Mouse (Mus musculus): ENCODE measurements around the gene Mynn.
"Not testable (repeated sequence)": the region's sequence is repeated elsewhere in the genome, so short reads cannot be mapped to it uniquely, and the experiment has no call there.

The Mynn gene

DNA sequence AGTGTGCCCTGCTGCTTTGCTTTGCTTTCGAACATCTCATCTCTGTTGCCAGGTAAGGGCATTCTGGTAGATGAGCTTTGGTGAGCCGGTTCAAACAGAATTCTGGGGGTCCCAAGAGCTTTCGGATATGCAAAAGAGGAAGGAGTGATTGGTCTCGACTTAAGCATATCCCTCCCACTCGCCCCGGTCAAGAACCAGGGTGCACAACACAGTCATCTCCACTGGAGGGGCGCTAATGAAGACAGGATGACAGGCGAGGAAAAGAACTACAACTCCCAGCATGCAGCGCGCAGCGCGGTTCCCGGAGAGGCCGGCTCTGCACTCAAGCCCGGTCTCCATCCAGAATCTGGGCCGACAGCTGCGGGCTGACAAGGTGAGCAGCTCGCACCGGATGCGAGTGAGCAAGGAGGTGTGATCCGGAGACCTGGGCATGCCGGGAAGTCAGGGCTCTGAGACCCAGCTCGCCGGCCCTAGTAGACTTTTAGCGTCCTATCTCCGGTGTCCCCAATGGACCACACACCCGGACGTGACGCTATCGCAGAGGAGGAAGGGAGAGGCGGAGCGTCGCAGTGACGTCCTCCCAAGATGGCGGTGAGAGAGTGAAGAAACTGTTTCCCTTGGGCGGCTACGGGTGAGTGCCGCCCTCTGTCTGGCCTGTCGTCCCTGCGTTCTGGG lies at the start of gene Mynn:
Gene Mynn, plus strand, starts transcription at position 1 of the 675 bp plus-strand sequence.
- DNase-seq (ENCODE audit: extremely low read depth, low read depth): peak; percentile 94

GRCm38 (mm10) chr3:30553741-30554140 lies 48.1 kb upstream of the Mynn start:
- no peak for DNase-seq (ENCODE audit: extremely low read depth, low read depth)

GRCm38 (mm10) chr3:30560677-30561314 lies 41.1 kb upstream of the Mynn start:
- DNase-seq (ENCODE audit: extremely low read depth, low read depth): no peak

GRCm38 (mm10) chr3:30566333-30566732 lies 35.5 kb upstream of the Mynn start:
- not testable (repeated sequence) for DNase-seq (ENCODE audit: extremely low read depth, low read depth)

DNA sequence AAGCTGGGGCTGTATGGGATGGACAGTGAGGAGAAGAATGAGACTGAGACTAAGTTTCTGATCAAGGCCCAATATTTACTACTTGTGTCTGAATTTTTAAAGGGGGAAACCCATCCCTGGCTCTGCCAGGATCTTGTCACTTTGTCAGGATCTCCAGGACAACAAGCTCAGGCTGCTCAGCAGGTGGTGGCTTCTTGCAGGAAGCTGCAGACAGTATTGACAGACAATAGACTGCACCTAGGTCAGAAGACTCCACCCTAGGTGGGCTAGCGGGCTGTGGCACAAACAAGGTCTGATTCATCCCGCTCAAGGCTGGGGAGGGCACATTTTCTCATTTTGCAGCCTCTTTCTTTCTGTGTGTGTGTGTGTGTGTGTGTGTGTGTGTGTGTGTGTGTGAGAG lies 28.3 kb upstream of the Mynn start:
- no peak for DNase-seq (ENCODE audit: extremely low read depth, low read depth)

DNA sequence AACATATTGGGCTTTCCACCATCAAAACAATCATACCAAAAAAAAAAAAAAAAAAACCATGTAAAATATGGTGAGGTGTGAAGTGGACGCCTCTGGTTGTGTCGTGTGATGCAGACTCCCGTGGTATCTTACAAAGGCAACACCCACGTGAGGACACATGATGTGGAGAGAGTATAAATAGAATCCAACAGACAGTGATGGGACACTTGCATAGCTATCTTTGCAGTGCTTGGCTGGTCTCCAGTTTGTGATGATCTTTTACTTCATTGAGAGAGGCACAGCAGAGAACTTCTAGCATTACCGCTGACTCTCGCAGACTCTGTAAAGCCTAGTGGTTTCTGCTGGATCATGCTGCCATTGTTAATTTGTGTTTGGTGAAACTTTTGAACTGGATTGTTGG lies 13.0 kb upstream of the Mynn start:
- no peak for DNase-seq (ENCODE audit: extremely low read depth, low read depth)

GRCm38 (mm10) chr3:30592418-30592853 lies 9.4 kb upstream of the Mynn start:
- peak; percentile 73 for DNase-seq (ENCODE audit: extremely low read depth, low read depth)

- DNase-seq (ENCODE audit: extremely low read depth, low read depth): peak; percentile 60
These were observed 8.0 kb upstream of the Mynn start for GRCm38 (mm10) chr3:30593719-30594485.

DNA sequence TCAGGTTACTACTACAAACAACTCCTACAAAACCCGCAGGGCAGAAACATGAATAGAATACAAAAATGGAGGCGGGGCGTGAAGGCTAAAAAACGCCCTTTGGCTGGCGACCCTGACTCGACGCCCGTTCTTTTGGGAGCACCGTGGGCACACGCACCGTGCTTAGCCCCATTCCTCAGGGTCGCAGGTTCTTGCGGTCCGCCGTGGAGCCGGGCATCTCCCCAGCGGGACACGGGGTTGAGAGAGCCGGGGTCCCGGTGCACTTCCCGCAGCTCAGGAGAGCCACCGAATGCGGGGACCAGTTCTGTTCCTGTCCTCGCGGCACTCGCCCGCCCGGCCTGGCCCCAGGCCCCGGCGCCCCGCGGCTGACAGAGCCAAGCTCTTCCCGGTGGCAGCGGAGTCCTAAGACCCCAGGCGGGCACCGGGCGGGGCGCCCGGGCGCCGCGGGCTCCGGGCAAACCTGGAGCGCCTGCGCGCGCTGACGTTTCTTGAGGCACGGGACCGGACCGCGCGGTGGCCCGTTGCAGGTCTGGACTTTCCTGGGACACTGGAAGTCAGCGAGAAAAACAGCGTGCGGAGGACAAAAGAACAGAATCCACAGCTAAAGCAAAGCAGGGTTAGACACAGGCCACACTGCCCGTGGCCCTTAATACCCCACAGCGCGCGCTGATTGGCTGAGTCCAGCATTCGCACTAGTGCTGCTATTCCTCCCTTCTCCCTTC lies 6.6 kb upstream of the Mynn start:
- DNase-seq (ENCODE audit: extremely low read depth, low read depth): peak; percentile 18

DNA sequence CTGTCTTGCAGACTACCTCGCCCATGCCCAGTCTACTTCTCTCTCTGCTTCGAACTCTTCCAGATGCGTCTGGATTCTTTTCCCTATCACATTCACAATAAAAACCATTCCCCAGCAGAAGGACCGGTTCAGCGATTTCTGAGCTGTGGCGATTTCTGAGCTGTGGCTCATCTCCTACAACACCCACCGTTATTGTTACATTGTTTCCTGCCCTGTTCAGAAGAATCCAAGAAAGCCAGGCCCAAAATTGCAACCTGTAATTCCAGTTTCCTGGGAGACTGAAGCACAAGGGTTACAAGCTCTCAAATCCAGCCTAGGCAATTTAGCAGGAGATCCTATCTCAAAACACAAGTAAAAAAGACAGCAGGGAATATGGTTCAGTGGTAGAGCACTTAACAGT lies 4.6 kb upstream of the Mynn start:
- DNase-seq (ENCODE audit: extremely low read depth, low read depth): no peak

DNA sequence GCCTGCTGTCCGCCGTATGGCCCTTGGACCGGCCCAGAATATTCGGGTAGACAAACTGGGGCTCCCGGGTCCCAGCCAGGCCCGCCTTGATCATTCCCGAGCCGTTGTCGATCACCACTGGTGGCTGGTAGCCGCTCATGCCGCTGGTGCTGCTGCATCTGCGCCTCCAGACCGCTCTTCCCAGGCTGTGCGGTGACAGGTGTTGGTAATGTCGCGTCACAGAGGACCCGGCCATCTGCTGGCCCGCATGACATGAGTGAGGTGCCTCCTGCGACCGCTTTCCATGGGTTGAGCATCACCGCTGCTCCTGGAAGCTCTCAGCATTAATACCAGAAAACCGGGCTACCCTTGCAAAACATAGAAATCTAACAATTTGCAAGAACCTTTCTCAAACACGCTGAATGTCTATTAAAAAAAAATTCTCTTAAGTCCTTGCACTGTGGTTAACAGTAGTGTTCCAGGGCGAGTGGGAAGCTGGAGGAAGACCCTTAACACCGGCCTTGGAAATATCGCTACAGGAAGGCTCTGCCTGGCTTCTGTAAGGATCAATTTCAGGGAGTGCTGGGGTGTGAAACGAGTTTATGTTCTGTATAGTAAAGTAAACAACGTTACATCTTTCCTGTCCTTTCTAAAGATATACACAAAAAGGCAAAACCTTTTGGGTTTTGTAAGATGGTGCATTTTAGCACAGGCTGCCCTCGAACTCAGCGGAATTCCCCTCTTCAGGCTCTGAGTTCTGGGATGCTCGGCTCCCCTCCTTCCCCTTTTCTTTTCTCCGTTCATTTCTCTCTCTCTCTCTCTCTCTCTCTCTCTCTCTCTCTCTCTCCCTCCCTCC lies 1.9 kb upstream of the Mynn start, which contains the start of gene Actrt3:
Gene Actrt3, minus strand, starts transcription at position 229 of the 835 bp plus-strand sequence.
- peak; percentile 44 for DNase-seq (ENCODE audit: extremely low read depth, low read depth)

GRCm38 (mm10) chr3:30600717-30601116 lies 1.1 kb upstream of the Mynn start:
- DNase-seq (ENCODE audit: extremely low read depth, low read depth): peak; percentile 49

DNA sequence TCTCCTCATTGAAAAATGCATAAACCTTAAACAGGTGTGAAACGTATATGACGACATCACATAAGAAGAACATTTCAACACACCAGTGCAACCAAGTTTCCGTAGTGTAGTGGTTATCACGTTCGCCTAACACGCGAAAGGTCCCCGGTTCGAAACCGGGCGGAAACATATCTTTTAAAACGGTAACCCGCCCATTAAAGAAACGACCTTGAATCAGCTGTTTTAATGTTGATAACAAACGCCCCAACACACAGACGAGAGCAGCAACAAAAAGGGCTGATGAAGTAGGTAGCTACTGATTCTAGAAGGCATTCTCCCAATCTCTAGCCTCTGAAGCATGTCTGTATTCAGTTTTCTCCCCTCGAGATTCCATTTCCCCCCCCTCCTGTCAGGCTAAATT lies 690 bp upstream of the Mynn start:
- DNase-seq (ENCODE audit: extremely low read depth, low read depth): peak; percentile 87

- no peak for DNase-seq (ENCODE audit: extremely low read depth, low read depth)
These were observed 228 bp upstream of the Mynn start for GRCm38 (mm10) chr3:30601610-30602064.

DNA sequence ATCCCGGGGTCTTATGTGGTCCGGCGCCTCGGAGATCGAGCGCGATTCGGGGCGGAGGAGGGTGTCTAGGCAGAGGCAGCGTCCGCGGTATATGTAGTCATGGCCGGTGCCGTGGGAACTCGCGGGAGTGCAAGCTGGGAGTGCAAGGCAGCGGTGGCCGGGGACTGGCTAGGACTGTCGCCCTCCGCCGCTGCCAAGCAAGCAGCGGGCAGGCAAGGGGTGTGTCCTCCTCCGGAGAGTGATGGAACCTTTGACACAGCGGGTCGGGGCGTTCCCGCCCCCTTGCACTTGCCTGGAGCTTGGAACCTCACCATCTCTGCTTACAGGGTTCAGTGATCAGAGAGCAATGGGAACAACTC lies 854 bp downstream of the Mynn start:
- DNase-seq (ENCODE audit: extremely low read depth, low read depth): peak; percentile 51

- DNase-seq (ENCODE audit: extremely low read depth, low read depth): no peak
These were observed 1.4 kb downstream of the Mynn start for GRCm38 (mm10) chr3:30603256-30603655.

DNA sequence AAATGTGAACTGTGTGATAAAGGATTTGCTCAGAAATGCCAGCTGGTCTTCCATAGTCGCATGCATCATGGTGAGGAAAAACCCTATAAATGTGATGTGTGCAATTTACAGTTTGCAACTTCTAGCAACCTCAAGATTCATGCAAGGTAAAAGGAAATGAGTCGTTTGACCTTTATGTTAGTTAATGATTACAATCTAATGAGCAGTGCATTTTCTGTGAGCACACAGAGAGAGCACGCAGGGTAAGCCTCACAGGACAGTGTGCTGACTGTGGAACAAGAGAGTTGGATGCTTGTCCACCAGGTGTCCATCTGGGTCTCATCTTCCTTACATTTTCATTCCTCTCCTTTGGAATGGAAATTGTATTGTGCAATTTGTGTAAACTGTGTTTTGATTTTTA lies 7.1 kb downstream of the Mynn start:
- DNase-seq (ENCODE audit: extremely low read depth, low read depth): no peak

- no peak for DNase-seq (ENCODE audit: extremely low read depth, low read depth)
These were observed 9.1 kb downstream of the Mynn start for GRCm38 (mm10) chr3:30610930-30611329.

- peak; percentile 25 for DNase-seq (ENCODE audit: extremely low read depth, low read depth)
These were observed 18.3 kb downstream of the Mynn start for GRCm38 (mm10) chr3:30620132-30620531.

- DNase-seq (ENCODE audit: extremely low read depth, low read depth): no peak
These were observed 31.8 kb downstream of the Mynn start for GRCm38 (mm10) chr3:30633681-30634080.

DNA sequence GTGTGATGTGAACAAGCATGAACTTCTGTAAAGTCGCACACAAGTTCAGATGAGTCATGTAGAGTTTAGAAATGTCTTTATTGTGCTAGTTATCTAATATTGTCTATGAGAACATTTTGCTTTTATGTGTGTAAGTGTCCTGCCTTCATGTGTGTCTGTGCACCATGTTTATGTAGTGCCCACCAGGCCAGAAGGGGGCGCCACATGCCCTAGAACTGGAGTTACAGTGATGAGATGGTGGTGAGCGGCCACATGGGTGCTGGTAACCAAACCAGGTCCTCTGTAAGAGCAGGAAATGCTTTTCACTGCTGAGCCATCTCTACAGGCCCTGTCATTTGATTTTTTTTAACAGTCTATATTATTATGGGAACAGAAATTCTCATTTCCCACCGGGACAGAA lies 33.8 kb downstream of the Mynn start:
- no peak for DNase-seq (ENCODE audit: extremely low read depth, low read depth)
